Mouse (Mus musculus) E14TG2a.4 (cell line): ENCODE data around the gene Efna5.

Source experiments
- CTCF ChIP-seq: conservative IDR thresholded peaks from 2 replicates; pipeline ENCODE4 v1.5.1; 2014; ENCODE audit warnings: low read length
- NANOG ChIP-seq: IDR thresholded peaks from 2 replicates; pipeline ENCODE4 v1.6.1; 2014; ENCODE audit warnings: borderline replicate concordance, low read length, mixed read lengths
- POU5F1 ChIP-seq: IDR thresholded peaks from 2 replicates; pipeline ENCODE4 v1.6.1; 2014; ENCODE audit warnings: low read length, borderline replicate concordance

- TF ChIP-seq CTCF (no peak), POU5F1 (no peak), NANOG (no peak)
Measured at GRCm38 (mm10) chr17:62746827-62747226, 134.3 kb downstream of the Efna5 start.
